Mouse (Mus musculus) heart, postnatal 0 days (tissue): ENCODE results near the gene Tmem115.

ENCODE experiments used
- CTCF ChIP-seq: IDR thresholded peaks from 2 replicates; pipeline ENCODE4 v1.5.1; 2016; ENCODE audit warnings: antibody characterized with exemption, control low read depth, low read depth
- EP300 ChIP-seq: IDR thresholded peaks from 2 replicates; pipeline ENCODE4 v1.6.1; 2016; ENCODE audit warnings: antibody characterized with exemption, low read depth

- no peak for TF ChIP-seq CTCF
- no peak for TF ChIP-seq EP300
These were observed 42.8 kb downstream of the Tmem115 start, which contains the start of gene Hyal1 for GRCm38 (mm10) chr9:107576357-107577107.
